Mouse (Mus musculus): Measurements from ENCODE around the gene Ralbp1.
A peak's percentile ranks its signal among the peaks of the same experiment; 100 is the strongest.

The Ralbp1 gene

GRCm38 (mm10) chr17:65889476-65889875 is 3.9 kb upstream of the Ralbp1 start:
- DNase-seq: no peak

GRCm38 (mm10) chr17:65886571-65886970 is 973 bp upstream of the Ralbp1 start:
- no peak for DNase-seq

- no peak for DNase-seq
These were observed 251 bp downstream of the Ralbp1 start for GRCm38 (mm10) chr17:65885398-65885696.

GRCm38 (mm10) chr17:65884691-65885397 is 754 bp downstream of the Ralbp1 start:
- DNase-seq: peak; percentile 100

GRCm38 (mm10) chr17:65884061-65884669 is 1.4 kb downstream of the Ralbp1 start:
- no peak for DNase-seq

GRCm38 (mm10) chr17:65877026-65877425 is 8.6 kb downstream of the Ralbp1 start:
- no peak for DNase-seq

GRCm38 (mm10) chr17:65873834-65874233 is 11.8 kb downstream of the Ralbp1 start:
- DNase-seq: no peak

GRCm38 (mm10) chr17:65873156-65873555 is 12.4 kb downstream of the Ralbp1 start:
- no peak for DNase-seq

- peak; percentile 65 for DNase-seq
These were observed 12.9 kb downstream of the Ralbp1 start for GRCm38 (mm10) chr17:65872652-65873051.

GRCm38 (mm10) chr17:65872051-65872450 is 13.5 kb downstream of the Ralbp1 start:
- DNase-seq: no peak

- DNase-seq: no peak
These were observed 14.0 kb downstream of the Ralbp1 start for GRCm38 (mm10) chr17:65871641-65872041.

- DNase-seq: peak; percentile 79
These were observed 15.5 kb downstream of the Ralbp1 start for GRCm38 (mm10) chr17:65870146-65870545.

- no peak for DNase-seq
These were observed 15.9 kb downstream of the Ralbp1 start for GRCm38 (mm10) chr17:65869720-65870119.

GRCm38 (mm10) chr17:65867996-65868395 is 17.6 kb downstream of the Ralbp1 start:
- no peak for DNase-seq

- no peak for DNase-seq
These were observed 19.4 kb downstream of the Ralbp1 start for GRCm38 (mm10) chr17:65866201-65866600.

GRCm38 (mm10) chr17:65865265-65865664 is 20.3 kb downstream of the Ralbp1 start:
- DNase-seq: no peak

GRCm38 (mm10) chr17:65864742-65865141 is 20.9 kb downstream of the Ralbp1 start:
- peak; percentile 47 for DNase-seq

- DNase-seq: no peak
These were observed 21.8 kb downstream of the Ralbp1 start for GRCm38 (mm10) chr17:65863830-65864229.

GRCm38 (mm10) chr17:65862579-65862978 is 23.0 kb downstream of the Ralbp1 start:
- peak; percentile 41 for DNase-seq

- DNase-seq: no peak
These were observed 28.0 kb downstream of the Ralbp1 start for GRCm38 (mm10) chr17:65857617-65858016.

- no peak for DNase-seq
These were observed 31.6 kb downstream of the Ralbp1 start for GRCm38 (mm10) chr17:65854006-65854405.

GRCm38 (mm10) chr17:65853326-65853725 is 32.3 kb downstream of the Ralbp1 start:
- DNase-seq: peak; percentile 34

GRCm38 (mm10) chr17:65851749-65852148 is 33.8 kb downstream of the Ralbp1 start:
- DNase-seq: no peak

GRCm38 (mm10) chr17:65850487-65850886 is 35.1 kb downstream of the Ralbp1 start:
- DNase-seq: no peak

All from kidney, postnatal 14 days (tissue).